8 mouse cellular contexts compared by ENCODE assay signal in the genomic region with DNA sequence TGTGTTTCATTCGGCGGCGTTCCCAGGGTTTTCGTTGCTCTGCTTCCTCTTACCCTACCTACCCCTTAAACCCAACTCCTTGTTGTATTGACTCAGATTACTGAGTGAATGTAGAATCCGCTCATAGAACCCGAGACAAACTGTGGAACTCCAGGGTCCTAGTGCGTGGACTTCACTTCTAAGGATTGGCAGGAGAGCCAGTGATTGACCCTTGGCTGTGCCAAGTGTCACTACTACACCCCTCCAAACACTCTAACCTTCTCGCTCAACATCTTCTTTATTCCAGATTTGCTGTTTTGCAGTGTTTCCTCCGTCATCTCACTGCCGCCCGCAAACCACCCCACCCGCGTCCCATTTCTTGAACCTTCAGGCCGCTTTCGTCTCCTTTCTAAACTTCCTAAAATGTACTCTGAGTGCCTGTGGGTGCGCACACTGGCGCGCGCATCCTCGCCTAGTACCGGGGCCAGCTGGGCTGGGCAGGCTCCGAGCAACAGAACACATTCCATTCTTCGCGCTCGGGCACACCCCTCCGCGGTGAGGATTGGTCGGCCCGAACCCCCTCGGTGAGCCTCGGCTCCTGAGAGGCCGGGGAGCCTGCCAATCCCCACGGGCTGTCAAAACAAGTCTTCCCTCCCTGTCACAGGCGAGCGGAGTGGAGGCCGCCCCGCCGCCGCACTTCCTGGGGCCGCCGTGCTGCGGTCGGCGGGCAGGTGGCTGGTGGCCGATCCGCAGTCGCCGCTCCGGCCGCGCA. TPM values are rescaled to one million over a fixed set of nuclear protein-coding genes. Genes with fewer than 3 reads are reported as not detected.
DNase-seq lines count a peak whose midpoint lies in the region; ATAC-seq and TF ChIP-seq lines count a peak whose summit lies in the region.

A gene (plus strand): TSS at position 650 of the 751 bp plus-strand sequence.

- peak within 1 kb of the TSS; percentile 28 for H3K9ac ChIP-seq in limb, embryonic 11.5 days (ENCODE audit: low read length)
- peak within 1 kb of the TSS; percentile 83 for H3K9ac ChIP-seq in midbrain, embryonic 13.5 days (replicated peaks)

- WGBS in embryonic facial prominence, embryonic 10.5 days, result 3% methylated on average over 51 of the region's 51 CpGs
- 2% methylated on average over 51 of the region's 51 CpGs for WGBS in kidney, adult 2 months
- WGBS in limb, embryonic 11.5 days, result 4% methylated on average over 45 of the region's 51 CpGs
- WGBS in midbrain, embryonic 13.5 days, result 2% methylated on average over 42 of the region's 51 CpGs
- WGBS in small intestine, adult 2 months, result 2% methylated on average over 51 of the region's 51 CpGs

- peak within 1 kb of the TSS; percentile 94 for H3K4me2 ChIP-seq in limb, embryonic 11.5 days (ENCODE audit: low read depth, severe bottlenecking)
- H3K4me2 ChIP-seq in midbrain, embryonic 13.5 days (replicated peaks), result peak within 1 kb of the TSS; percentile 96

- no peaks in the 10 kb centered on the region for H3K9me3 ChIP-seq in embryonic facial prominence, embryonic 10.5 days
- no peaks in the 10 kb centered on the region for H3K9me3 ChIP-seq in limb, embryonic 11.5 days (ENCODE audit: control insufficient read depth, low read length)
- H3K9me3 ChIP-seq in midbrain, embryonic 13.5 days, result no peaks in the 10 kb centered on the region

- H3K4me3 ChIP-seq in embryonic facial prominence, embryonic 10.5 days, result peak within 1 kb of the TSS; percentile 72
- H3K4me3 ChIP-seq in kidney, adult 2 months (ENCODE audit: insufficient read depth, low read depth, low read length), result peak within 1 kb of the TSS; percentile 75
- H3K4me3 ChIP-seq in limb, embryonic 11.5 days (ENCODE audit: low read depth, low read length), result peak within 1 kb of the TSS; percentile 48
- H3K4me3 ChIP-seq in midbrain, embryonic 13.5 days (replicated peaks), result peak within 1 kb of the TSS; percentile 87
- H3K4me3 ChIP-seq in small intestine, adult 2 months (ENCODE audit: low read depth, low read length), result peak within 1 kb of the TSS; percentile 77

- peaks cover 24% of the 10 kb centered on the region for H3K4me1 ChIP-seq in embryonic facial prominence, embryonic 10.5 days
- H3K4me1 ChIP-seq in kidney, adult 2 months (ENCODE audit: control insufficient read depth, insufficient read depth, low read length), result 0 out of 2 replicates have a peak, but pooled peaks cover 3% of the 10 kb centered on the region
- H3K4me1 ChIP-seq in limb, embryonic 11.5 days (ENCODE audit: control insufficient read depth, insufficient read depth, low read length), result no peaks in the 10 kb centered on the region
- H3K4me1 ChIP-seq in midbrain, embryonic 13.5 days (replicated peaks), result peaks cover 26% of the 10 kb centered on the region
- H3K4me1 ChIP-seq in small intestine, adult 2 months (ENCODE audit: control insufficient read depth, insufficient read depth, insufficient read length, low read length), result peaks cover 5% of the 10 kb centered on the region; the same call in 1 of the 2 replicates

- TF ChIP-seq CTCF in kidney, adult 2 months (conservative IDR thresholded peaks at IDR 0.05; ENCODE audit: insufficient read depth, insufficient read length, low read depth, low read length), result no peak
- TF ChIP-seq CTCF in small intestine, adult 2 months (IDR thresholded peaks at IDR 0.05; ENCODE audit: extremely low read depth, insufficient read length, insufficient replicate concordance, low read depth, low read length), result no peak

- no peaks in the 10 kb centered on the region for H3K36me3 ChIP-seq in embryonic facial prominence, embryonic 10.5 days (replicated peaks)
- H3K36me3 ChIP-seq in kidney, adult 2 months (ENCODE audit: control insufficient read depth, insufficient read depth, low read length), result no peaks in the 10 kb centered on the region
- H3K36me3 ChIP-seq in limb, embryonic 11.5 days (ENCODE audit: control insufficient read depth, insufficient read depth, low read length), result no peaks in the 10 kb centered on the region
- no peaks in the 10 kb centered on the region for H3K36me3 ChIP-seq in midbrain, embryonic 13.5 days
- H3K36me3 ChIP-seq in small intestine, adult 2 months (ENCODE audit: control insufficient read depth, insufficient read depth, low read length), result no peaks in the 10 kb centered on the region

- H3K27me3 ChIP-seq in embryonic facial prominence, embryonic 10.5 days (replicated peaks; ENCODE audit: low read depth, poor library complexity, severe bottlenecking), result peaks cover 41% of the 10 kb centered on the region
- no peaks in the 10 kb centered on the region for H3K27me3 ChIP-seq in kidney, adult 2 months (replicated peaks; ENCODE audit: control insufficient read depth, insufficient read depth, low read length)
- 0 out of 2 replicates have a peak, but pooled peaks cover 2% of the 10 kb centered on the region for H3K27me3 ChIP-seq in limb, embryonic 11.5 days (ENCODE audit: control insufficient read depth, insufficient read depth, low read length)
- peaks cover 12% of the 10 kb centered on the region for H3K27me3 ChIP-seq in midbrain, embryonic 13.5 days
- H3K27me3 ChIP-seq in small intestine, adult 2 months (ENCODE audit: control insufficient read depth, insufficient read depth, low read length), result peaks cover 16% of the 10 kb centered on the region

- H3K27ac ChIP-seq in embryonic facial prominence, embryonic 10.5 days (replicated peaks), result peak within 1 kb of the TSS; percentile 74
- peak within 1 kb of the TSS; percentile 28; the same call in 1 of the 2 replicates for H3K27ac ChIP-seq in kidney, adult 2 months (ENCODE audit: insufficient read depth, low read depth, low read length)
- H3K27ac ChIP-seq in limb, embryonic 11.5 days (replicated peaks; ENCODE audit: low read depth, low read length), result no peak within 1 kb of the TSS
- peak within 1 kb of the TSS; percentile 77 for H3K27ac ChIP-seq in midbrain, embryonic 13.5 days
- no peak within 1 kb of the TSS for H3K27ac ChIP-seq in small intestine, adult 2 months (ENCODE audit: insufficient read depth, low read depth, low read length)

- ATAC-seq in limb, embryonic 11.5 days (ENCODE audit: insufficient number of reproducible peaks, low FRiP score, low TSS enrichment, low read depth), result peak; percentile 97
- ATAC-seq in midbrain, embryonic 13.5 days, result peak; percentile 99

- peak; percentile 97 for DNase-seq in adrenal gland, postnatal 14 days
- DNase-seq in embryonic facial prominence, embryonic 10.5 days (ENCODE audit: low spot score), result peak; percentile 96
- peak; percentile 95 to 97 for DNase-seq in heart, adult 18-20 months
- peak; percentile 99 for DNase-seq in kidney, adult 2 months
- DNase-seq in limb, embryonic 11.5 days (ENCODE audit: low spot score), result peak; percentile 93
- no peak for DNase-seq in MN1 (ENCODE audit: low spot score)

- TF ChIP-seq POLR2A in kidney, adult 2 months (IDR thresholded peaks at IDR 0.05; ENCODE audit: low read depth, low read length), result peak; percentile 31
- TF ChIP-seq POLR2A in small intestine, adult 2 months (IDR thresholded peaks at IDR 0.05; ENCODE audit: low read depth, low read length), result no peak

RNA-seq across cellular contexts. Expression of the gene that starts here (rescaled TPM):
- 5.3 and 6.2 TPM in 2 replicates for total RNA-seq in adrenal gland, postnatal 14 days (2021)
- 0.57 and 0.81 TPM in 2 replicates for polyA plus RNA-seq in embryonic facial prominence, embryonic 10.5 days (2016; fragmentation: Nextera tagmentation; extraction: Ambion mirVana)
- total RNA-seq in heart, adult 18-20 months (2021), result 1 to 10 TPM; 2.7 to 3.3 TPM
- polyA plus RNA-seq in kidney, adult 2 months (2012; rRNA removed), result 4.2 and 4.5 TPM in 2 replicates
- 1.1 and 1.2 TPM in 2 replicates for polyA plus RNA-seq in limb, embryonic 11.5 days (2014; fragmentation: Nextera tagmentation; extraction: Ambion mirVana)
- 3.5 and 3.7 TPM in 2 replicates for polyA plus RNA-seq in midbrain, embryonic 13.5 days (2015; fragmentation: Nextera tagmentation; extraction: Ambion mirVana)
- 0.41 and 0.58 TPM in 2 replicates for polyA plus RNA-seq in small intestine, adult 2 months (2012; rRNA removed)

Comparison
In these comparisons a context has a peak if more than half of its experiments do, and no peak if none do; other contexts are left out.
1. Peak in DNase-seq, H3K4me3 ChIP-seq and H3K27ac ChIP-seq in embryonic facial prominence, embryonic 10.5 days; RNA of the gene not detected or under 1 TPM.
2. H3K27ac ChIP-seq: peak in kidney, adult 2 months (single experiment) and midbrain, embryonic 13.5 days (single experiment); none in limb, embryonic 11.5 days (single experiment) and small intestine, adult 2 months (single experiment).
3. Peak in every context shown above with its lines, with median percentiles within 50 percentile points of each other: H3K4me3 ChIP-seq.